Mouse (Mus musculus) olfactory bulb, adult 2 months (tissue): ENCODE measurements around the gene Upk1a.

Experiments used
- CTCF ChIP-seq: fragments of 200-500 bp; IDR thresholded peaks from 2 replicates; pipeline ENCODE4 v1.5.1; 2012; ENCODE audit warnings: low read depth, mild to moderate bottlenecking, low read length, moderate library complexity; ENCODE audit not compliant: insufficient read depth
- POLR2A ChIP-seq: fragments of 200-500 bp; IDR thresholded peaks from 2 replicates; pipeline ENCODE4 v1.6.1; 2012; ENCODE audit warnings: mild to moderate bottlenecking, low read depth, low read length, moderate library complexity; ENCODE audit not compliant: insufficient read depth

DNA sequence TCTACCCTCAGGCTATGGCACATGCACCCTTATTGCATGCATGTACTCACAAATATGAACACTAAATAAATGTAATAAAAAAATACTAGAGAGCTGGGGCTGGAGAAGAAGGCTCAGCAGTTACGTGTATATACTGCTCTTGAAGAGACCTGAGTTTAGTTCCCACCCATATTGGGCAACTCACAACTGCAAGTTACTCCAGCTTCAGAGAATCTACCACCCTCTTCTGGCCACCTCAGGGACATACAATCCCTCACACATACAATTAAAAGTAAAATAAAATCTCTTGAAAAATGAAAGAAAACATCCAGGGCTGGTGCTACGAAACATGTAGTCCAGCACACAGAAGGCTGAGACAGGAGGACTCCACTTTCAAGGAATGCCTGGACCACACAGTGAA is 1.8 kb upstream of the Upk1a start:
- TF ChIP-seq CTCF: no peak
- TF ChIP-seq POLR2A: no peak
